Mouse (Mus musculus) lung, adult 2 months (tissue): ENCODE data around the gene Rtkn.

Experiments
- CTCF ChIP-seq: fragments of 200-500 bp; IDR thresholded peaks from 2 replicates; pipeline ENCODE4 v1.5.1; 2011; ENCODE audit warnings: mild to moderate bottlenecking, low read length, control low read depth; ENCODE audit not compliant: insufficient read depth
- POLR2A ChIP-seq: fragments of 200-500 bp; IDR thresholded peaks from 2 replicates; pipeline ENCODE4 v1.6.1; 2011; ENCODE audit warnings: low read depth, mild to moderate bottlenecking, control low read depth, low read length, borderline replicate concordance; ENCODE audit errors: extremely low read depth

- TF ChIP-seq CTCF (no peak), POLR2A (no peak)
These were observed 51.7 kb downstream of the Rtkn start for GRCm38 (mm10) chr6:83186946-83187345.
